Mouse (Mus musculus) embryo, embryonic 9.5 days (tissue): ENCODE results near the gene Resf1.
"Not testable (repeated sequence)": the region's sequence is repeated elsewhere in the genome, so short reads cannot be mapped to it uniquely, and the experiment has no call there.

Experiments used
- DNase-seq: peaks from one replicate; pipeline ENCODE4 v3.0.0-alpha.2; 2017; ENCODE audit errors: extremely low spot score

Gene Resf1

GRCm38 (mm10) chr6:149344372-149344771 is 35.2 kb downstream of the Resf1 start:
- DNase-seq = no peak

DNA sequence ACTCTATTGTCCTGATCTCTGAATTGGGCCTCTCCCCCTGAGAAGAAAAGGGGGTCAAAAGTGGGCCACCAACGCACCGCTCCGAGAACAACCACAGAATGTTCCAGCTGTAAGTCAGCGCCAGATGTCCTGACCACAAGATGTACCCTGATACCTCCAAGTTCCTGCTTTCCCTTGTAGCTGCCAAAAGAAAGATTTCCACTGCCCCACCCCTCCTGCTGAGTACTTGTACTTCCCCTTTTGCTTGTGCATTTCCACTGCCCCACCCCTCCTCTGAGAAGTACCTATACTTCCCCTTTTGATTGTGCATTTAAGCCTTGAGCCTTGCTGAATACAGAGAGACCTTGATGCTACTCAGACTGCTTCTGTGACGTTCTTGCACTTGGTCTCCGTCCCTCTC is 39.0 kb downstream of the Resf1 start:
- DNase-seq = not testable (repeated sequence)

DNA sequence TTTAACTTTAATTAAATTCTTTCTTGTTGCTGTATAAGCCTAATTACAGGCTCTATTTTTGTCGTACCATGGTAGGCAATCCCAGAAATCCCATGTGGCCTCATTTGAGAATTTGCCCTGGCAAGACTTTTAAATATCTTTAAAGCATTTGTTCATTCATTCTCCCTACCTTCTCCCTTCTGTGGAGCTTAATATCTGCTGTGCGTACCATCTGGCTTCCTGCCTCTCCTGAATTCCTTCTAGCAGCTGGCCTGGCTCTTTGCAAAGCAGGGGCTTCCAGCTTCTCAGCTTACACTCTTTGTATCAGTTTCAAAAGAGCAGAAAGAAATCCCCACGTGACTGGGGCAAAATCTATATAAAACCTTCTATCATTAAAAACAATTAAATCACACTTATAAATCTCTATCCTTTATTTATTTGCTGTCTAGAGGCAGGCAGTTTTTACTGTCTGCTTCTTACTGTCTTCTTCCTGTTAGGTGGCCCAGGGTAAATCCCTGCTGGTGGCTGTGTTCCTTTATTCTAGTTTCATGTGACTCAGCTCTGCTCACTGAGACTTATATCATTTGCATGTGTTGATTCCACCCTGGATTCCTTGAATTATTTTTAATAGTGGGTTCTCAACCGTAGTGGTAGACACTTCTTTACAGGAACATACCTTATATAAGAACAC is 45.7 kb downstream of the Resf1 start:
- DNase-seq = no peak

- not testable (repeated sequence) for DNase-seq
Measured at GRCm38 (mm10) chr6:149355799-149356198, 46.6 kb downstream of the Resf1 start.

- DNase-seq = no peak
Measured at GRCm38 (mm10) chr6:149357155-149357554, 47.9 kb downstream of the Resf1 start.

GRCm38 (mm10) chr6:149362533-149362932 is 53.3 kb downstream of the Resf1 start:
- not testable (repeated sequence) for DNase-seq

DNA sequence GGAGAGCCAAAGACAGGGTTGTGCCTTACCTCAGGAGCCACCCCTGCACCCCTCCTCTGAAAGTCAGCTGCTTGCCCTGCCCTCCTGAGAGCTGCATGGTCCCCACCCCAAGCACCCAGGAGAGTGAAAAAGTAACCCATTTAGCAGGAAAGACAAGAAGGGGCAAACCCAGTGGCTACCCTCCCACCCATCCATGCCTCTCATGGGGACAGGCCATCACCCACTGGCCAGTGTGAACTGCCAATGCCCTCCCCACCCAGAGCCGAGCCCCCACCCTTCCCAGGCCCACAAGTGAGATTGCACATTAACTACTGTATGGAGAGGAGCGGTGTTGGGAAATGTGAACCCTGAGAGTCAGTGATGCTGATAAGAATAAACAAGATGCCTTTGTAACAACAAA is 56.8 kb downstream of the Resf1 start:
- DNase-seq = not testable (repeated sequence)

DNA sequence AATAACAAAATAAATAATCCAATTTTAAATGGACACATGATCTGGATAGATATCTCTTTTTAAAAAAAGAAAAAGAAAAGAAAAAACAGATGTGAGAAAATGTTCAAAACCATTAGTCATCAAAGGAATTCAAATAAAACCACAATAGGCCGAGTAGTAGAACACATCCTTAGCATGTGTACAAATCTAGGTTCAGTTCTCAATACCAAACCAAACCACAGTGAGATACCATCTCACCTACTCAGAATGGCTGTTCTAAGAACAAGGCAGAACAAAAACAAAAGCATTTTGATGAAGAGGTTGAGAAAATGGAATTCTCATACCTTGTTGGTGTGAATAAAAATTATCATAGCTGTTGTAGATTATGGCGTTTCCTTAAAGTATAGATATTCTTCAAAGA is 57.2 kb downstream of the Resf1 start:
- DNase-seq = no peak

- peak; percentile 63 for DNase-seq
Measured at GRCm38 (mm10) chr6:149374986-149375457, 65.8 kb downstream of the Resf1 start.

GRCm38 (mm10) chr6:149383531-149383930 is 74.3 kb downstream of the Resf1 start:
- no peak for DNase-seq
